Mouse (Mus musculus) MEL (cell line): ENCODE data around the gene Gm20708. TPM values are rescaled to one million over a fixed set of nuclear protein-coding genes. Genes with fewer than 3 reads are reported as not detected.

Source experiments
- DNase-seq: peaks from one replicate; pipeline ENCODE4 v3.0.0; 2011; ENCODE audit warnings: low read depth, low spot score
- H3K27ac ChIP-seq: 2 replicates; pipeline ENCODE4 v1.5.1; 2012; ENCODE audit warnings: low read depth, mild to moderate bottlenecking, control low read depth, low read length, moderate library complexity; ENCODE audit not compliant: control insufficient read depth
- H3K27me3 ChIP-seq, 2 experiments: fragments of 150-350 bp in 1 of 2; sonication (generic) in 1 of 2; 2 replicates each; pipeline ENCODE4 v1.6.1; 2012; ENCODE audit warnings: low read length in 2 of 2, mild to moderate bottlenecking in 2 of 2, improper control_type of control experiment in 1 of 2, moderate library complexity in 1 of 2; ENCODE audit not compliant: insufficient read depth in 2 of 2, control insufficient read depth in 1 of 2
- H3K36me3 ChIP-seq, 2 experiments: 2 replicates each; pipeline ENCODE4 v1.6.1; 2012 to 2014; ENCODE audit warnings: low read length in 2 of 2, improper control_type of control experiment in 1 of 2, inconsistent platforms in 1 of 2, mild to moderate bottlenecking in 1 of 2; ENCODE audit not compliant: insufficient read depth in 2 of 2, control insufficient read depth in 1 of 2
- H3K4me1 ChIP-seq, 2 experiments: fragments of 150-350 bp in 1 of 2; sonication (generic) in 1 of 2; 2 replicates each; pipeline ENCODE4 v1.6.1; 2012; ENCODE audit warnings: low read length in 2 of 2, improper control_type of control experiment in 1 of 2, mild to moderate bottlenecking in 1 of 2; ENCODE audit not compliant: insufficient read depth in 2 of 2, control insufficient read depth in 1 of 2
- H3K4me3 ChIP-seq, 2 experiments: fragments of 150-350 bp in 1 of 2; sonication (generic) in 1 of 2; 2 replicates each; pipeline ENCODE4 v1.5.1; 2012; ENCODE audit warnings: low read depth in 2 of 2, low read length in 2 of 2, mild to moderate bottlenecking in 2 of 2, moderate library complexity in 2 of 2, control low read depth in 1 of 2, improper control_type of control experiment in 1 of 2; ENCODE audit not compliant: control insufficient read depth in 1 of 2, insufficient read depth in 1 of 2
- H3K79me2 ChIP-seq: 2 replicates; pipeline ENCODE4 v1.6.1; 2012; ENCODE audit warnings: mild to moderate bottlenecking, low read length, moderate library complexity; ENCODE audit not compliant: control insufficient read depth, poor library complexity, insufficient read depth
- H3K9ac ChIP-seq: 2 replicates; pipeline ENCODE4 v1.6.1; 2012; ENCODE audit warnings: low read depth, mild to moderate bottlenecking, control low read depth, low read length, moderate library complexity; ENCODE audit not compliant: control insufficient read depth, poor library complexity, severe bottlenecking
- H3K9me3 ChIP-seq: fragments of 150-350 bp; sonication (generic); replicated peaks from 2 replicates; pipeline ENCODE4 v1.6.1; 2012; ENCODE audit warnings: mild to moderate bottlenecking, low read length, improper control_type of control experiment, moderate library complexity; ENCODE audit not compliant: insufficient read depth
- BHLHE40 ChIP-seq: IDR thresholded peaks from 2 replicates; pipeline ENCODE4 v1.6.1; 2012; ENCODE audit warnings: low read depth, mild to moderate bottlenecking, inconsistent platforms, low read length, improper control_type of control experiment, borderline replicate concordance
- CTCF ChIP-seq, 3 experiments: IDR thresholded peaks in 2 of 3; conservative IDR thresholded peaks in 1 of 3; 2 replicates each; pipeline ENCODE4 v1.5.1; 2011 to 2012; ENCODE audit warnings: low read length in 3 of 3, low read depth in 2 of 3, mild to moderate bottlenecking in 2 of 3, improper control_type of control experiment in 1 of 3, inconsistent platforms in 1 of 3, mixed read lengths in 1 of 3, moderate library complexity in 1 of 3; ENCODE audit not compliant: control insufficient read depth in 1 of 3, insufficient read depth in 1 of 3, poor library complexity in 1 of 3, severe bottlenecking in 1 of 3
- GABPA ChIP-seq: IDR thresholded peaks from 2 replicates; pipeline ENCODE4 v1.6.1; 2012; ENCODE audit warnings: low read depth, mild to moderate bottlenecking, inconsistent platforms, low read length, improper control_type of control experiment, moderate library complexity
- MXI1 ChIP-seq: IDR thresholded peaks from 2 replicates; pipeline ENCODE4 v1.6.1; 2011; ENCODE audit warnings: mild to moderate bottlenecking, low read depth, low read length, improper control_type of control experiment
- MYC ChIP-seq: IDR thresholded peaks from 2 replicates; pipeline ENCODE4 v1.6.1; 2011; ENCODE audit warnings: low read depth, mild to moderate bottlenecking, low read length, improper control_type of control experiment, moderate library complexity
- NELFE ChIP-seq: IDR thresholded peaks from 2 replicates; pipeline ENCODE4 v1.6.1; 2011; ENCODE audit warnings: low read depth, low read length, improper control_type of control experiment
- NRF1 ChIP-seq: IDR thresholded peaks from 2 replicates; pipeline ENCODE4 v1.6.1; 2014; ENCODE audit warnings: low read depth, mild to moderate bottlenecking, inconsistent platforms, low read length, improper control_type of control experiment, moderate library complexity; ENCODE audit not compliant: poor library complexity, insufficient read depth, severe bottlenecking
- POLR2A ChIP-seq, 2 experiments: IDR thresholded peaks; 2 replicates each; pipeline ENCODE4 v1.6.1; 2011 to 2012; ENCODE audit warnings: low read length in 2 of 2, mild to moderate bottlenecking in 2 of 2, control low read depth in 1 of 2, improper control_type of control experiment in 1 of 2, low read depth in 1 of 2, moderate library complexity in 1 of 2; ENCODE audit not compliant: control insufficient read depth in 1 of 2, insufficient read depth in 1 of 2, poor library complexity in 1 of 2
- RAD21 ChIP-seq: IDR thresholded peaks from 2 replicates; pipeline ENCODE4 v1.6.1; 2011; ENCODE audit warnings: mild to moderate bottlenecking, low read depth, low read length, improper control_type of control experiment
- SIN3A ChIP-seq: IDR thresholded peaks from 2 replicates; pipeline ENCODE4 v1.6.1; 2012; ENCODE audit warnings: low read length, improper control_type of control experiment, inconsistent platforms
- SMC3 ChIP-seq: IDR thresholded peaks from 2 replicates; pipeline ENCODE4 v1.6.1; 2011; ENCODE audit warnings: low read depth, low read length, improper control_type of control experiment
- TCF12 ChIP-seq: IDR thresholded peaks from 2 replicates; pipeline ENCODE4 v1.6.1; 2014; ENCODE audit warnings: low read depth, mild to moderate bottlenecking, inconsistent platforms, low read length, improper control_type of control experiment, moderate library complexity
- USF2 ChIP-seq, 2 experiments: IDR thresholded peaks; 2 replicates each; pipeline ENCODE4 v1.6.1; 2011 to 2012; ENCODE audit warnings: improper control_type of control experiment in 2 of 2, low read length in 2 of 2, borderline replicate concordance in 1 of 2, inconsistent platforms in 1 of 2, low read depth in 1 of 2, mild to moderate bottlenecking in 1 of 2; ENCODE audit not compliant: insufficient read depth in 1 of 2
- ZNF384 ChIP-seq: IDR thresholded peaks from 2 replicates; pipeline ENCODE4 v1.6.1; 2012; ENCODE audit warnings: low read depth, mild to moderate bottlenecking, inconsistent platforms, low read length, improper control_type of control experiment
- polyA plus RNA-seq, 2 experiments: library from polyadenylated mRNA; stranded (reverse) in 1 of 2; unstranded in 1 of 2; fragments of >175 nt in 1 of 2; fragments of >200 nt in 1 of 2; gene quantifications; 2 replicates each; pipeline versions ENCODE4 v1.2.1 to v1.2.4; 2012; ENCODE audit warnings: low replicate concordance in 2 of 2, low read depth in 1 of 2; ENCODE audit not compliant: insufficient read length in 2 of 2, insufficient read depth in 1 of 2, missing spikeins in 1 of 2
- total RNA-seq: library from RNA; depleted of rRNA; stranded (reverse); fragments of 300-350 nt; gene quantifications from 2 replicates; pipeline ENCODE4 v1.2.3, GENCODE M21; 2012

Gm20708 gene
- total and polyA plus RNA-seq, 3 experiments, result 0.70 to 0.85 TPM; not detected in 1

GRCm38 (mm10) chr11:117782705-117783034 is 26.8 kb upstream of the Gm20708 start:
- Histone ChIP-seq H3K9ac (peak overlapping the region; percentile 82), H3K4me1 (peaks cover 3 to 13% of the 10 kb centered on the region in 2 experiments; a peak in 2 of 4 replicates), H3K27me3 (no peaks in the 10 kb centered on the region), H3K27ac (peak overlapping the region; percentile 96), H3K36me3 (no peaks in the 10 kb centered on the region), H3K79me2 (peaks cover 33% of the 10 kb centered on the region), H3K4me3 (peak overlapping the region; percentile 74 to 81), H3K9me3 (no peaks in the 10 kb centered on the region)
- DNase-seq, result peak; percentile 51
- TF ChIP-seq BHLHE40, result no peak
- no peak for TF ChIP-seq TCF12
- TF ChIP-seq USF2 (IDR thresholded peaks at IDR 0.05; ENCODE audit: borderline replicate concordance in 1 of 2, insufficient read depth in 1 of 2, low read depth in 1 of 2, low read length in 2 of 2), result no peak
- TF ChIP-seq MXI1, result peak; percentile 12
- no peak; the same call in 1 of the 2 replicates for TF ChIP-seq NELFE
- TF ChIP-seq GABPA, result no peak
- TF ChIP-seq MYC, result no peak
- no peak for TF ChIP-seq SMC3

DNA sequence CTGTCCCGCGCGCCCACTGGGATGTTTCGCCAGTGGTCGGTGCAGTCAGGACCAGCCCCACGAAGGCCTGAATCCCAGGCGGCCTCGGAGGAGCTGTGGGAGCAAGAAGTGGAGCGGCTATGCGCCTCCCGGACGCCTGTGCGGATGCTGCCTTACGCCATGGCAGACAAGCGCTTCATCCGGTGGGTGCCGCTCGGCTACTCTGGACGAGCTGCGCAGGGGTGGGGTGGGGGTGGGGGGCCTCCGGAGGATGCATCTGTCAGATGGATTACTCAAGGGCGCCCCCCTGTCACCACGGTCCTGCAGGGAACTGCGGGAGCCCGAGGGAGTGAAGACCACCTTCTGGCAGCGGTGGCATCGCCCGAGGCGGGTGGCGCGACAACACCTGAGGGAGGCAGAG is 26.4 kb upstream of the Gm20708 start:
- Histone ChIP-seq H3K36me3 (no peaks in the 10 kb centered on the region), H3K9ac (peak overlapping the region; percentile 82), H3K4me1 (peaks cover 3 to 13% of the 10 kb centered on the region in 2 experiments; a peak in 2 of 4 replicates), H3K27ac (peak overlapping the region; percentile 96), H3K9me3 (no peaks in the 10 kb centered on the region), H3K27me3 (no peaks in the 10 kb centered on the region), H3K79me2 (peaks cover 32% of the 10 kb centered on the region), H3K4me3 (peak overlapping the region; percentile 74 to 81)
- no peak for TF ChIP-seq SIN3A
- TF ChIP-seq POLR2A (IDR thresholded peaks at IDR 0.05; ENCODE audit: control insufficient read depth in 1 of 2, insufficient read depth in 1 of 2, low read depth in 1 of 2, low read length in 2 of 2, poor library complexity in 1 of 2), result no peak
- TF ChIP-seq CTCF (IDR thresholded peaks at IDR 0.05 in 2 of 3, conservative IDR thresholded peaks at IDR 0.05 in 1 of 3; ENCODE audit: control insufficient read depth in 1 of 3, insufficient read depth in 1 of 3, low read depth in 2 of 3, low read length in 3 of 3, poor library complexity in 1 of 3, severe bottlenecking in 1 of 3), result peak in 2 of 3 experiments; percentile 62 to 83; a peak in 5 of 6 replicates
- peak; percentile 6 for TF ChIP-seq RAD21
- TF ChIP-seq USF2 (IDR thresholded peaks at IDR 0.05; ENCODE audit: borderline replicate concordance in 1 of 2, insufficient read depth in 1 of 2, low read depth in 1 of 2, low read length in 2 of 2), result no peak
- no peak for TF ChIP-seq NRF1
- TF ChIP-seq ZNF384, result no peak
- DNase-seq, result peak; percentile 76
